Mouse (Mus musculus) lung, postnatal 0 days (tissue): ENCODE results near the gene Grin2a.

Source experiments
- CTCF ChIP-seq: IDR thresholded peaks from 2 replicates; pipeline ENCODE4 v1.5.1; 2016; ENCODE audit warnings: antibody characterized with exemption, mild to moderate bottlenecking
- EP300 ChIP-seq: IDR thresholded peaks from 2 replicates; pipeline ENCODE4 v1.6.1; 2016; ENCODE audit warnings: antibody characterized with exemption, mild to moderate bottlenecking, control low read depth

- no peak for TF ChIP-seq CTCF
- TF ChIP-seq EP300 = no peak
Measured at GRCm38 (mm10) chr16:9954266-9954665, 41.1 kb downstream of the Grin2a start.
